Mouse (Mus musculus) thymus, postnatal 4 days (tissue): ENCODE results near the gene Slc22a8.

Source experiments
- DNase-seq: peaks from one replicate; pipeline ENCODE4 v3.0.0; 2021

Gene Slc22a8

GRCm38 (mm10) chr19:8601922-8602321 is 10.9 kb downstream of the Slc22a8 start:
- DNase-seq = no peak

- DNase-seq = no peak
Measured at GRCm38 (mm10) chr19:8602914-8603313, 11.9 kb downstream of the Slc22a8 start.

- no peak for DNase-seq
Measured at GRCm38 (mm10) chr19:8604536-8605240, 13.6 kb downstream of the Slc22a8 start.

GRCm38 (mm10) chr19:8605241-8605558 is 14.1 kb downstream of the Slc22a8 start:
- DNase-seq = no peak

- DNase-seq = no peak
Measured at GRCm38 (mm10) chr19:8611358-8612123, 20.5 kb downstream of the Slc22a8 start.

GRCm38 (mm10) chr19:8613111-8613510 is 22.1 kb downstream of the Slc22a8 start:
- no peak for DNase-seq

- DNase-seq = no peak
Measured at GRCm38 (mm10) chr19:8614343-8614742, 23.3 kb downstream of the Slc22a8 start.

- no peak for DNase-seq
Measured at GRCm38 (mm10) chr19:8616314-8616713, 25.3 kb downstream of the Slc22a8 start.

GRCm38 (mm10) chr19:8617904-8618303 is 26.9 kb downstream of the Slc22a8 start, which contains the start of gene Slc22a6:
Gene Slc22a6, plus strand, starts transcription at chr19:8618039.
- DNase-seq = no peak

- peak; percentile 34 for DNase-seq
Measured at GRCm38 (mm10) chr19:8621098-8621497, 30.0 kb downstream of the Slc22a8 start.

- no peak for DNase-seq
Measured at GRCm38 (mm10) chr19:8630249-8630648, 39.2 kb downstream of the Slc22a8 start.

GRCm38 (mm10) chr19:8630826-8631225 is 39.8 kb downstream of the Slc22a8 start:
- no peak for DNase-seq

GRCm38 (mm10) chr19:8632029-8632428 is 41.0 kb downstream of the Slc22a8 start:
- DNase-seq = no peak

GRCm38 (mm10) chr19:8642086-8642485 is 51.0 kb downstream of the Slc22a8 start:
- DNase-seq = no peak

GRCm38 (mm10) chr19:8646393-8646792 is 55.3 kb downstream of the Slc22a8 start:
- no peak for DNase-seq

GRCm38 (mm10) chr19:8655833-8656232 is 64.8 kb downstream of the Slc22a8 start:
- no peak for DNase-seq

GRCm38 (mm10) chr19:8656341-8656740 is 65.3 kb downstream of the Slc22a8 start:
- DNase-seq = no peak
